Mouse (Mus musculus): ENCODE measurements around the gene Abcc8.
A peak's percentile ranks its signal among the peaks of the same experiment; 100 is the strongest.
"Not testable (repeated sequence)": the region's sequence is repeated elsewhere in the genome, so short reads cannot be mapped to it uniquely, and the experiment has no call there.

Gene Abcc8

DNA sequence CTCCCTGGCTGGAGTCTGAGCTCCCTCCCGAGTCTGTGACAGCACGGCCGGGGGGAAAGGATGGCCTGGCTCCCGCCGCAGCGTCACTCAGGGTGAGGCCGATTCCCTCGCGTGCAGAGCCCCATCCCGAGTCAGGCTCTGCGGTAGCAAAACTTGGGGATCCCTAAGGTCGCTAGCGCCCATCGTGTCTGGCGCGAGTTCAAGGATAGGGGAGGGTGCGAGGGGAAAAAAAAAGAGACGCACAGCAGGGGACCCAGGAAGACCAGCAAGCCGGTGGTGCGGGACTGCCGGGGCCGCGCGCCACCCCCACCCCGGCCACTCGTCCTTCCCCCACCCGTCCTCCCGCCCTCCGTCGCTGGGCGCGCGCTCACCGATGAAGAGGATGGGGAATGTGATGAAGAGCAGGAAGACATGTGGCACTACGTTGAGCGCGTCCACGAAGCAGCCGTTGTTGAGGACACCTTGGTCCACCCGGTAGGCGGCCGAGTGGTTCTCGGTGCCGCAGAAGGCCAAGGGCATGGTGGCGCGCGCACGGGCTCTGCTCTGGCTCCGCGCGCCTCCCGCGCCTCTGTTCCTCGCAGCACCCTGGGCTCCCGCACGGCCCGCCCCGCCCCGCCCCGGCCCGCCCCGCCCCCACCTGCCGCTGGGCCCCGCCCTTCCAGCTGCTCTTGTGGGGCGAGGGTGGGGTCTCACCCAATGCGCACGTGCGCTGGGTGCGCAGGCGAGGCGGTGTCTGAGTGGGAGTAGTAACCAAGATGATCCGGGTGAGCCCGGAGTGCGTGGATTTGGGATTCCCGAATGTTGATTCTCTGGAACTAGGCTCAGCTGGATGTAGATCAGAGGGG, at the start of gene Abcc8:
TSS of gene Abcc8 (minus strand) at position 603 of the 845 bp plus-strand sequence.
- DNase-seq = no peak

DNA sequence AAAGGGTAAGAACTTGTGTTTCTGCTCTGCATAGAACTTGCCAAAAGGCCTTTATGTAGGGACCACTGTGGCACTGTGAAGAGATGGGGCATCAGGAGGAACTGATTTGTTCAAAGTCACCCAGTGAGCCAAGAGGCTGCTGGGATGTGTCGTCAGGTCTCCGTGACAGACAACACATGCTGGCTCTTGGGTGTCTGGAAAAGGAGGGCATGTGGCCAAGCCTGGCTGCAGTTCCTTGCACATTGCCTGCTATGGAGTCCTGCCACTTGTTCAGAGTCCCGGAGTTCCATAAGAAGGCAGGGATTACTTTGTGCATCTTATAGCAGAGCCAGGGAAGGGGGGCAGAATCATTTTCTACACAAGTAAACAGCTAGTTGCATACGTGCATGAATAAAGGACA, 47.1 kb upstream of the Abcc8 start:
- DNase-seq = no peak

DNA sequence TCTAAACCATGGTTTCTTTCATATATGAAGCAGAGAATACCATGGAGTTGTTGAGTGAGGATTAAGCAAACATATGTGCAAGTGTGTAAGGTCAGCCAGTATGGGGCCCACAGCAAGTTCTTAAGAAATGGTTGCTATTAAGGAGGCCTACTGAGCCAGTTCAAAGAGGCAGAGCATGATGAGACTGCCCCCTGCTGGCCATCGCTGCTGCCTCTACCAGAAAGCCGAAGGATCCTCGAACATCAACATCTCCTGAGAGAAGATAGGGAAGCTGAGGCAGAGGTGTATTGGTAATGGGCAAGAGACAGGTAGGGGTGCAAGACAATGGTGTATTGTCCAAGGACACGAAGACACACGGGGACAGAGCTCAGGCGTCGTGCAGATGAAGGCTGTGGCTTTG, 46.4 kb upstream of the Abcc8 start:
- DNase-seq = peak; percentile 28 to 40

DNA sequence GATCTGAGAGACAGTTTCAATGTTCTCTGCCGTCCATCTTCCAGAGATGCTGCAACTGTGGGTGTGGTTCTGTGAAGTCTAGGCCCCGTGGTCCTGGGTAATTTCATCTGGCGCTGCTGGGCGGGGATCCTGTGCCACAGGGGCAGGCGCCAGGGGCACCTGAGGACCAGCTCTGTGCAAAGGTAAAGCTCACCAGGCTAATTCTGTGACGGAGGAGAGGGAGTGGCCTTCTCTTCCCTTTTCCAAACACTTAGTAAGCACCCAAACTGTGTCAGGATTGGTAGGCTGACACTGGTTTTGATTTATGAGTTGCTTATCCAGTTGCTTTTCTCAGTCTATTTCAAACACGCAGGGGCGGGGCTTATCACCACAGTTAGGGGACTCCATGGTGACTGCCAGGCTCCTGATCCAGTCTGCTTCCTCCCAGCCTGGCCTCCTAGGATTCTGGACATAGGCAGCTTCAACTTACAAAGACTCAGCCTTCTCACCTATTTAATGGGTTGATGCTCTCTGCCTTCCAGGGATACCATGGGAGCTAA, 40.8 kb upstream of the Abcc8 start:
- DNase-seq = no peak

DNA sequence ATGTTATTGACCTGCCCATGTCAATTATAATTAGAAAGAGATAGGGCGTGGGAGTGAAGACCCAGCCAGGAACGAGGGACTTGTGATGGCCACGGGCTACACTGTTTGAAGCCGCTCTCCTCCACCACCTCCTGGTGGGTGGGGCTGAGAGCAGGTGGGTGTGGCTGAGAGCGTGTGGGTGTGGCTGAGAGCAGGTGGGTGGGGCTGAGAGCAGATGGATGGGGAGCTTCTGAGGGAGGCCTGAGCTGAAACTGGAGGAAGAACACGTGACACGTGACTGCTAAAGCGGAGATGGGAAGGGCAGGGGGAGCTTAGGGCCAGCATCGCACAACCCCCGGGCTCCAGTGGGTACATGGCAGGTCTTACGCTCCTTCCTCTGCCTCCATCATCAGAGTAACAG, 38.6 kb upstream of the Abcc8 start:
- peak; percentile 6 to 25 for DNase-seq

DNA sequence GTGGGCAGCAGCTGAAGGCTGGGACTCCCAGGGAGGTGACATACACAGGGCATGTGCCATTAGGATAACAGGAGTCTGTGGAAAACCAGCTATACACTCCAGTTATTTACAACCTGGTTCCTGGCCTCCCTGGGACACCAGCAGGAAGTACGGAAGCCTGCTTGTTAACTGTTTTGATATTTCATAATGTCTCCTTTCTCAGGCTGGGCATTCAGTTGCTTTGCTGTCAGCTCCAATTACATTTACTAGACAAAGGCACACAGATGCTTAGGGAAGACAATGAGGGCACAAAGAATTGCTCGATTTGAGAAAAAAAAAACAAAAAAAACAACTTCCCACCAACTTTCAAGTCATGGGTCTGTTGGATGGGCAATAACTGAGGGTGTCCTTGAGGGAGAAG, 36.6 kb upstream of the Abcc8 start:
- DNase-seq = no peak

DNA sequence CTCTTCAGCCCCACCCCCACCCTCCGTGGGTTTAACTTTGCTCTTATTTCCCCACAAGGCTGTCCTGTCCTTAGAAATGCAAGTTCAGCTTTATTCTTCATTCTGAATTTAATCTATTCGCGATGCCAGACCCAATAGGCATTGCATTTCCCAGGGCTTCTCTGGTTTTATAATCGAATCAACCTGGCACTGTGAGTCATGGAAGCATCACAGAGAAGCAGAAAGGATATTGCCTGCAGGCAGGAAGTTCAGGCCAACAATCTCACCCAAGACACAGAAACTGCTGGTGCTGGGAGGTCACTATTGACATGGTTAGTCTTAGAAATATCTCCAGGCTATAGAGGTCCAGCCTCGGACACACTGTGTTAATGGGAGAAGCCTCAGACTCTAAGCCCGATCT, 30.4 kb upstream of the Abcc8 start:
- no peak for DNase-seq

DNA sequence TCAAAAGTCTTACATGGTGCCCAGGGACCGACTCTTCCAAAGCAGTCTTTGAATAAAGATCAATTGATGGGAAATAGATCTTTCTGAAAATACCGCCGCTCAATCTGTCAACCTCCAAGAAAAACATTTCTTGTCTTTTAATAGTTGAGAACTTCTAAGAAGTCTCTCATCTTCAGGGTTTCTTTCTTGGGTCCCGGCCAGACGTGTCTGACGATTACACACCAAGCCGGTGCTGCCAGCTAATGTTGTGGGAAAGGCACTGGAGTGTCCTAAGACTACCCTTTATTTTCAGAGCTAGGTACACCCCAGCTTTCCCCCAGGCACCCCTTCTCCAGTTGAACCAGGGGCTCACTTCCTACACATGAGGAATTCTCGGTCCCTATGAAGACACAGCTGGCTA, 28.3 kb upstream of the Abcc8 start:
- DNase-seq = no peak

DNA sequence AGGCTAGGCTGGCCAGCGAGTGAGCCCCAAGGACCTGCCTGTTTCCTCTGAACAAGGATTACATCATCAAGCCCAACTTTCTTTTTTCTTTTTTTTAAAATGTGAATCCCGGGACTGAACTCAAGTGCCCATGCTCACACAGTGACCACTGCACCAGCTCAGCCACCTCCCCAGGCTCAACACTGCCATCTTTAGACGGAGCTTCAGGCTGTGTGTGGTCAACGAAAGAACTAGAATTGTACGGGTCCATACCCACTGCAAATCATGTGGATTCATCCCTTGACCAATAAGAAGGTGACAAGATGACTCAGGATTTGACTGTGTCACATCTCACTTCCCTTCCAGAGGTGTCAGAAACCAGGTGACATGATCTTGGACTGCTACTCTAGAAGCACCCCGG, 24.9 kb upstream of the Abcc8 start:
- DNase-seq = no peak

DNA sequence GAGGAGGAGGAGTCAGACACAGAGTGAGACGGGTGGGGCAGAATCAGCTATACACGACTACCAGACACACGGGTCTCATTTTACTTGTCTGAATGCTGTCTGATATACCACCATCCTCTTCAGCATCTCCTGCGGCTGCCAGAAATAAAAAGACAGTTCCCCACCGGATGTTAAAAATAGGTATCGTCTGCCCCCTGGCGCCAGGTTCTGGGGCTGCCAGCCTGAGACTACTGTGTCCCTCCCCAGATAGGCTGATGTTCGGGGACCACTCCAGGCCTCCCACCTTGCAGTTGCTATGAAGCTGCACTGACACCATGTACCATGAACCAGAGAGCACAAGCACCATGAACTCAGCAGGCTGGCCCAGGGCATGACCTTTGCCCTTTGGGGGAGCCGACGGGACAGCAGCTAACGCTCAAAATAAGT, 24.2 kb upstream of the Abcc8 start:
- peak; percentile 54 to 61 for DNase-seq

DNA sequence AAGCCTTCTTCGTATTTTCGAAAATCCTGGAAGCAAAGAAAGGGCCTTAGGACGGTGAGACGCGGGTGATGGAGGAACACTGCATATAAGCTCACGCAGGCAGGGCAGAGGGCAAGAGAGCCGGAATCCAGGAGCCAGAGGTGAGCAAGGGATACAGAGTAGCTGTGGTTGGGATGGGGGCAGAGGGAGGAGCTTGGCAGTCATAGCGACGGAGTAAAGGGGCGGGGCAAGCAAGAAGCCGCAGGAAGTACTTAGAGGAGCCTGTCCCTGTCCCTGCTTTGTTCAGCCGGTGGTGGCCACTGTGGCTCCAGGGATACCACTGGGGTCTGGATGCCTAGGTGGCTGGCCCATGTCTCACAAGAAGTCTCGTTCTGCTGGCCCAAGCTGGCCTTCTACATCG, 21.8 kb upstream of the Abcc8 start:
- no peak for DNase-seq

DNA sequence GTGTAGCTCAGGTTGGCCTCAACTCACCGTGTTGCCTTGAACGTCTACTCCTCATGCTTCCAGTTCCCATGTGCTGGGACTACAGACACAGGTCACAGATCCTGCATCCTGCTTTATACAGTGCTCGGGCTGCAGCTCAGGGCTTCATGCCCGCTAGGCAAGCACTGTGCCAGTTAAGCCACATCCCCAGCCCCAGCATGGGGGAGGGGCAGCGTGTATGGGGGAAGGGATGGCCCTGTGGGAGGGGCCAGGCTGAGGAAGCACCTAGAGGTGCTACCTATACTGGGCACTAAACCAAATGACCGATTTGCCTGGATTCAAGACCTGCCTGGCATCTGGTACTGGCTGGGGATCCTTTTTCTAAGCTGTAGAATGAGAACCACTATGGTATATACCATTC, 20.2 kb upstream of the Abcc8 start:
- peak; percentile 3 to 23 for DNase-seq

DNA sequence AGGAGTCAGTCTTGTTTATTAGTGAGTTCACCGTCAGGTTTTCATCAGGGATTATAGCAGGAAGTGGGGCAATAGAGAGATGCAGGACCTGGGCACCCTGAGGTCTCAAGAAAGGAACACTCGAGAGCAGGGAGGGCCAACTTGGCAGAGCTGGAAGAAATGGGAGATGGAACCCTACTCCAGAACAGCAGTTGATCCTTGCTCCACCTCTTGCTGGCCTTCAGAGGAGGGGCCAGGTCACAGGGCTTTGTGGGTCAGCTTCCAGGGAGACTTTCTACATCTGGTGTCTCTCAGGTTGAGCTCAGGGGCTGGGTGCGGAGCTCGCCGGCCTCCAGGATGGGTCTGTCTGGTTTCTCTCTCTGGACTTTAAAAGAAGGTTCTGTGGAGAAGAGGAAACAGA, 15.5 kb upstream of the Abcc8 start:
- no peak for DNase-seq

DNA sequence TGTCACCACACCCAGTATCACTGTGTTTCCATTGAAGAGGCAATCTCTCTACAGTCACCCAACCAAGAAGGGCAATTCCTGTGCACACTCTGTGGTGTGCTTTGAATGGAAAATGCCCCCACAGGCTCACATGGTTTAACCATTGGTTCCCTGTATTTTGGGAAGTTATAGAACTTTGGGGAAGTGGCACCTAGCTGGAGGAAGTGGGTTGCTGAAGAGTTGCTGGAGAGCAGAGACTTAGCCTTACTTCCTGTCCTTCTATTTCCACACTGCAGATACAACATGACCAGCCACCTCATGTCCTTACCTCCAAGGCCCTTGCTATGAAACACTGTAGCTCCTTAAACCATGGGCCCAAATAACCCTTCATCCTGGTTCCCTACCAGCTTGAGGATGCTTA, 4.4 kb upstream of the Abcc8 start:
- no peak for DNase-seq

DNA sequence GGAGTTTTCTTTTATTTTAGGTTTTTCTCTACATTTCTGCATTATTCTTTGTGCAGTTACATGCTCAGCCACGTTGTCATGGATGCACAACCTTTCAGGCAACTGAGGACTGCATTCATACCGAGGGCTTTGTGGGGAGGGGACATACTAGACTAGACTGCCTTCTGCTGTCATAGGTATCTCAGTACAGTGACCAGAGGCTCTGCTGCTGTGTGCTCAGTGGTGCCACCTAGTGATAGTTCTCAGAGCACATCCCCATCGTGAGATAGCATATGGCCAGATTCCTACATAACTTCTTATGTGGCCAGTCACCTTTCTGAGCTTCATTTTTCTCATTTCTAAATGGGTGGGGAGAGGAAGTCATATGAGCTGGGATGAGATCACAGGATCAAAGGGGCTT, 1.8 kb upstream of the Abcc8 start:
- DNase-seq = peak; percentile 17 to 30

DNA sequence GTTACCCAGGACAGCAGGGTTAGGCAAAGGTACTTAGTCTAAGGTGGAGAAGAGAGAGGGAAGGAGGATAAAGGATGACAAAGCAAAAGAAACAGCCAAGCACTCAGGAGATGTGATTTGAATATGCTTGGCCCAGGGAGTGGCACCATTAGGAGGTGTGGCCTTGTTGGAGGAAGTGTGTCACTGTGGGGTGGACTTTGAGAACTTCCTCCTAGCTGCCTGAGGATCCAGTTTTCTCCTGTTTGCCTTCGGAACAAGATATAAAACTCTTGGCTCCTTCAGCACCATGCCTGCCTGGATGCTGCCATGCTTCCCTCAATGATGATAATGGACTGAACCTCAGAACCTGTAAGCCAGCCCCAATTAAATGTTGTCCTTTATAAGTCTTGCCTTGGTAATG, 10.9 kb downstream of the Abcc8 start:
- not testable (repeated sequence) for DNase-seq

DNA sequence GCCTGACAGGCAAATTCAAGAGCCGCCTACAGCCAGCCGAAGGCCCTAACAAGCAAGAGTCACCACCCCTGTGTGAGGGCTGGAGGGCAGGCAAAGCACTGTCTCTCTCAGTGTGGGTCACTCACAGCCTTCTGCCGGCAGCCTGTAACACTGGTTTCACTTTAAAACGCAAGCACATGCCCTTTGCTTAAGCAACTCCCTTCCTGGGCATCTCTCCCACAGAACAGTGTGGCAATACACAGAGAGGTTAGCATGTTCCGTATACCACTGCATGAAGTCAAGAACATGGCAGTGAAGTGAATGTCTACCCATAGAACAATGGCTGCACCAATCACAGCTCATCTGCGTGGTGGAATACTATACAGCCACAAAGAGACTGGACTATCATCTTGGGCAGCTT, 11.4 kb downstream of the Abcc8 start:
- DNase-seq = no peak

DNA sequence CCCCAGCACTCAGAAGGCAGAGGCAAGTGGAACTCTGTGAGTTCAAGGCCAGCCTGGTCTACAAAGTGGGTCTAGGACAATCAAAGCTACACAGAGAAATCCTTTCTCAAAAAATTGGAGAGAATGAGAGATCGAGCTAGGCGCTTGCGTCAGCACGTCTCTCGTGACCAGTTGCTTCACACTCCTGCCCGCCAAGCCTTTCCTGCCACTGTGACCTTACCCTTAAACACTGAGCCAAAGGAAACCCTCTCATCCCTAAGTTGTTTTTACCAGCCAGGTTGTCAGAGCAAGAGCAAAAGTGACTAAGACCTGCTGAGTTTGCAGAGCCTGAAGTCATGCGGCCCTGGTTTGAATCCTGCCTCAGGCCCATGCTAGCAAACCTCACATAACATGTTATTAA, 11.9 kb downstream of the Abcc8 start:
- DNase-seq = no peak

DNA sequence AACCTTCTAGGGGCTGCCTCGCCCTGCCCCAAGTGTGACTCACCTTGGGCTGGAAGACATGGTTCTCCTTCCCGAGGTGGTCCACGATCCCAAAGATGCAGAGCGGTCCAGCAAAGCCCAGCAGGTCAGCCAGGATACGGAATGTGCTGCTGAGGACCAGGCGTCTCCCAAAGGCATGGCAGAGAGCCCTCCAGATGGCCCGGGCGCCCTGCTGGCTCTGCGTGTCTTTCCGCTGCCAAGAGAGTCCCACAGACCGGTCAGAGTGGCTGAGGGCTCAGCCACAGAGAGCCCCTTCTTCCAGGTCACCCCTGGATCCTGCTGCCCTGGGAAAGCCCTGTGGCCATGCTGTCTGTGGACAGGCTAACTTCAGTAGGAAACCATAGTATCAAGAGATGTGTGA, 14.0 kb downstream of the Abcc8 start:
- no peak for DNase-seq

DNA sequence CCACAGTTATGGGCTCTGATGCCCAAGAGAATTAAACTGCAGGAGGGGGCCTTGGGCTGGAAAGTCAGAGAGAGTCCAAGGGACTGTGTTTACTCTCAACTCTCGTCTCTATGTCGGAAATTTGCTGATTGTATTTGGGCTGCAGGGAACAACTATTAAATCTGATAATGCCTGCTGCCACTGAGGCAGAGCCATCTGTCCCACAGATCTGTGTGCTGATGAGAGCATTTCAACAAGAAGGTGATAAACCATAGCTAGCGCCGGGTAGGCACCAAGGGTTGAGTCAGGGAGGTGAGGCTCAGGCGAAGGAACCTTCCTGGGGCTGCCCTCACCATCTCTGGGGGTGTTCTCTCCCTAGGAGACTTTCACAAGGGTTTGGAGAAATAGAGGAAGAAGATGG, 17.1 kb downstream of the Abcc8 start:
- no peak for DNase-seq

DNA sequence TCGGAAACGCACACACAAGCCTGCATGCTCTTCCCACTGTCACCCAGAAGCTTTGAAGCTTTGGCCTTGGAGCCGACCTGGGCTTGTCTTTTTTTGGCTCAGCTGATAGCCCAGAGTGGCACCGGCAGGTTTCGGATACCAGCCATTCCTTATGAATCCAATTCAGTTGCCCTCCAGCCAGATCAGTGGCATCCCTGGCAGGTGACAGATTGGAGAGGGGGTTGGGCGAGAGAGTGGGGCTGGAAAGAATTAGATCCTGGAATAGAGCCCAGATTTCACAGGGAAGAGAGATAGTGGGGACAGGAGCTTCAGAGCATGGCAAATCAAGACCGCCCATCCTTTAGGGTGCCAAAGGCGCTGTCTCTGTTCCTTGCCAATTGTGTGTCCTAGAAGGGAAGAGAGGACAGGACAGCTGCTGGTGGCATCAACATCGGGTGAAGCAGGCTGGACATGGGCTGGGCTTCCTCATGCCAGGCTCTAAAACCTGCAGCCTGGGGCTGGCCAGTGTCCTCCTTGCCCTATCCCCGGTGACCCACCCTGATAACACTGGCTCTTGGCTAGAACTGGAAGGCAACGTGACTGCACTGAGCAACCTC, 17.6 kb downstream of the Abcc8 start:
- no peak for DNase-seq

DNA sequence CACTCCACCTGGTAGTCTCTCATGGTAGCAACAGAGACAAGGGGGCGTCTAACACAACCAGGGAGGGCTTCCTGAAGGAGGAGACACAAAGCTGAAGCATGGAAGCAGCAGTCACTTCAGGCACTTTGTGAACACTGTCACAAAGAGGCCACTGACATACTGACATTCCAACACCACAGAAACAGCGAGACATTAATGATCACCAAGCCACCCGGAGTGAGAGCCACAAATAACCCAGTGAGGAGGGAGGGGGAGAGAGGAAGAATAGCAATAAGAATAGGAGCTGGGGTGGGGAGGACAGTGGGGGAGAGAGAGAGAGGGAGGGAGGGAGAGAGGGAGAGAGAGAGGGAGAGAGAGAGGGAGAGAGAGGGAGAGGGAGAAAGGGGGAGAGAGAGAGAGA, 18.2 kb downstream of the Abcc8 start:
- no peak for DNase-seq

DNA sequence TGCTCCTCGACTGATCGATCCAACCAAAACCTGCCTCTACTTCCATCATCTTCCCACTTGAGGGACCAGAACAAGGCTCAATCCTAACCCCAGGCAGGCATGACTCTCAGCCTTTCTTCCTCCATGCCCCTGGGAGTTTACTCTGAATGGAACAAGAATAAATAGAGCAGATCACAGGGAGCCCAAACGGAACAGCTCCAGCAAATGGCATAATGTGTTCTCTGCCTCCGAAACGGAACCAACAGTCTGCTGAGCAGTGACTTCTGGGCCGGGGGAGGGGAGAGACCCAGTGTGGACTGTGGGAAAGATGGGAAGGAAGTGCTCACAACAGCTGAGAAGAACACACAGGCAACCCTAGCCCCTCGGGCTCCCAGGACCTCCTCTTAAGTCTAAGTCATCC, 22.1 kb downstream of the Abcc8 start:
- no peak for DNase-seq

Measured in thymus, postnatal 36 days (tissue).